Mouse (Mus musculus): ENCODE measurements around the gene Rab4a.

DNA sequence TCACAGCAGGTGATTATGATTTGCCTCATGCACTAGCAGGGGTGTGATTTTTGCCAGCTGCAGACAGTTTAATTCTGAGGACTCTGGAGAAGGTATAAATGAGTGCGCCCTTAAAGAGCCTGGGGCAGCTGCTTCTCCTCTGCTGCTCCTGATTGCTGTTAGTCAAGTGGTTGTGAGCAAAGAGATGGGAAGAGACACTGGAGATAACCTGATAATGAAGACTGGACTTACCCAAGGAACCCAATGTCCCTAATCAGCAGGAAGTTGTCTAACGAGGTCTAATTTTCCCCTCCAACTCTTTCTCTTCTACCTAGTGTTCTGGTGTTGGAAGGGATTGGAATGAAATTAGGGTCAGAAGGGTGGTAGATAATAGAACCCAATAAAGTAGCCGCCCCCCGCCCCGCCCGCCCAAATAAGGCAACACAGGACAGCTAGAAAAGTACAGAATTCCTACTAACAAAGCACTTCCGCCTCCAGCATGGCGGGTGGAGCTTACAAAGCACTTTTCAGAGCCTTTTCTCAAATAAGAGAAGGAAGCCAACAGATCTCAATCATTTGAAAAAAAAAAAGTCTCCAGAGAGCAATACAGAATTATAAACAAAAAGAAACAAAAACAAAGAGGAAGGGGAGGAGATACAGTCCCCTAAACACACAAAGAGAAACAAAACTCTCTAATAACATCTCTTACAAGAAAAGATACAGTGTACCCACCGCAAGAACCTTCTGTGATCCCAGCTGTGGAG, 49.1 kb downstream of the Rab4a start:
- TF ChIP-seq CTCF (IDR thresholded peaks at IDR 0.05; ENCODE audit: insufficient read depth, low read depth, low read length) (no peak), POLR2A (IDR thresholded peaks at IDR 0.05; ENCODE audit: insufficient read depth, low read depth, low read length) (no peak)

Measured in olfactory bulb, adult 2 months (tissue).